Mouse (Mus musculus) embryonic facial prominence, embryonic 11.5 days (tissue): ENCODE measurements at regions not wholly inside any gene's neighbourhood (a gene's known extent, or its start where the extent isn't known, plus 50 kb on each side); places are given as distances from the start of the nearest gene placed in this dataset.

Experiments used
- ATAC-seq: fragments of 200-750 bp; cut with Nextera tagmentation; replicated peaks from 2 replicates; pipeline ENCODE4 v1.8.0; 2017; ENCODE audit warnings: low read depth; ENCODE audit not compliant: insufficient number of reproducible peaks, low FRiP score, low TSS enrichment
- DNase-seq: peaks from one replicate; pipeline ENCODE4 v3.0.0-alpha.2; 2015; ENCODE audit warnings: low spot score
- H3K27ac ChIP-seq: fragments of 300-500 bp; sonication (generic); replicated peaks from 2 replicates; pipeline ENCODE4 v1.5.1; 2014; ENCODE audit warnings: mild to moderate bottlenecking, low read depth, low read length, control low read depth
- H3K27me3 ChIP-seq: fragments of 300-500 bp; sonication (generic); 2 replicates; pipeline ENCODE4 v1.6.1; 2014; ENCODE audit warnings: mild to moderate bottlenecking, low read length, moderate library complexity, mixed read lengths; ENCODE audit not compliant: control insufficient read depth, insufficient read depth
- H3K36me3 ChIP-seq: fragments of 300-500 bp; sonication (generic); replicated peaks from 2 replicates; pipeline ENCODE4 v1.6.1; 2014; ENCODE audit warnings: low read depth, mild to moderate bottlenecking, low read length, moderate library complexity, mixed read lengths; ENCODE audit not compliant: control insufficient read depth, insufficient read depth
- H3K4me1 ChIP-seq: fragments of 300-500 bp; sonication (generic); 2 replicates; pipeline ENCODE4 v1.6.1; 2014; ENCODE audit warnings: low read length, mixed read lengths; ENCODE audit not compliant: control insufficient read depth, insufficient read depth
- H3K4me2 ChIP-seq: fragments of 300-500 bp; sonication (generic); 2 replicates; pipeline ENCODE4 v1.6.1; 2014; ENCODE audit warnings: low read depth, mild to moderate bottlenecking, control low read depth, low read length, moderate library complexity
- H3K4me3 ChIP-seq: fragments of 300-500 bp; sonication (generic); 2 replicates; pipeline ENCODE4 v1.5.1; 2014; ENCODE audit warnings: low read depth, low read length, control low read depth
- H3K9ac ChIP-seq: fragments of 300-500 bp; sonication (generic); replicated peaks from 2 replicates; pipeline ENCODE4 v1.6.1; 2014; ENCODE audit warnings: mild to moderate bottlenecking, control low read depth, low read length
- H3K9me3 ChIP-seq: fragments of 300-500 bp; sonication (generic); replicated peaks from 2 replicates; pipeline ENCODE4 v1.6.1; 2016; ENCODE audit warnings: mild to moderate bottlenecking, low read length, inconsistent platforms, mixed read lengths; ENCODE audit not compliant: control insufficient read depth
- WGBS: fragments of 180-500 bp; shearing (Covaris S2); extraction: QIAGEN DNeasy Blood & Tissue Kit; methylation state at CpG from one replicate; pipeline ENCODE4 v1.1.7; 2014; 5-methylcytosine and 5-hydroxymethylcytosine counted together

- no peaks in the 10 kb centered on the region for H3K9me3 ChIP-seq
- H3K27me3 ChIP-seq = no peaks in the 10 kb centered on the region
- no peaks in the 10 kb centered on the region for H3K36me3 ChIP-seq
- no peak overlapping the region for H3K27ac ChIP-seq
- H3K4me1 ChIP-seq = no peaks in the 10 kb centered on the region
- H3K9ac ChIP-seq = no peak overlapping the region
- no peak overlapping the region for H3K4me3 ChIP-seq
- ATAC-seq (no peak), DNase-seq (no peak)
- no peak overlapping the region for H3K4me2 ChIP-seq
- WGBS = 66% methylated on average over 9 of the region's 9 CpGs
Measured at GRCm38 (mm10) chr2:178557934-178558333, 127.6 kb downstream of the Cdh26 start.

- no peaks in the 10 kb centered on the region for H3K9me3 ChIP-seq
- H3K9ac ChIP-seq = no peak overlapping the region
- ATAC-seq = no peak
- H3K27me3 ChIP-seq = no peaks in the 10 kb centered on the region
- no peaks in the 10 kb centered on the region for H3K36me3 ChIP-seq
- H3K4me3 ChIP-seq = no peak overlapping the region
- H3K4me2 ChIP-seq = no peak overlapping the region
- no peaks in the 10 kb centered on the region for H3K4me1 ChIP-seq
- WGBS = 89% methylated on average over 7 of the region's 7 CpGs
- no peak for DNase-seq
- no peak overlapping the region for H3K27ac ChIP-seq
Measured at GRCm38 (mm10) chr2:178563287-178563686, 133.0 kb downstream of the Cdh26 start.

- Histone ChIP-seq H3K4me1 (no peaks in the 10 kb centered on the region), H3K36me3 (no peaks in the 10 kb centered on the region), H3K27ac (no peak overlapping the region), H3K9me3 (no peaks in the 10 kb centered on the region), H3K4me3 (no peak overlapping the region), H3K27me3 (no peaks in the 10 kb centered on the region), H3K9ac (no peak overlapping the region), H3K4me2 (no peak overlapping the region)
- ATAC-seq = no peak
- no peak for DNase-seq
- 81% methylated on average over 8 of the region's 8 CpGs for WGBS
Measured at GRCm38 (mm10) chr2:178565368-178565818, 135.1 kb downstream of the Cdh26 start.

- 84% methylated on average over 7 of the region's 7 CpGs for WGBS
- ATAC-seq = no peak
- no peaks in the 10 kb centered on the region for H3K9me3 ChIP-seq
Measured at GRCm38 (mm10) chr2:178567493-178567892, 137.2 kb downstream of the Cdh26 start.

GRCm38 (mm10) chr2:178572301-178572700 is 142.0 kb downstream of the Cdh26 start:
- Histone ChIP-seq H3K4me1 (no peaks in the 10 kb centered on the region), H3K36me3 (no peaks in the 10 kb centered on the region), H3K27ac (no peak overlapping the region), H3K27me3 (no peaks in the 10 kb centered on the region), H3K9me3 (no peaks in the 10 kb centered on the region), H3K4me3 (no peak overlapping the region), H3K4me2 (no peak overlapping the region), H3K9ac (no peak overlapping the region)
- DNase-seq = no peak
- WGBS = 66% methylated on average over 5 of the region's 5 CpGs
- no peak for ATAC-seq

More at GRCm38 (mm10) chr2:178567493-178567892, 137.2 kb downstream of the Cdh26 start:
- no peak overlapping the region for H3K4me2 ChIP-seq
- H3K27ac ChIP-seq = no peak overlapping the region
- no peaks in the 10 kb centered on the region for H3K27me3 ChIP-seq
- H3K4me3 ChIP-seq = no peak overlapping the region
- DNase-seq = no peak
- no peak overlapping the region for H3K9ac ChIP-seq
- H3K36me3 ChIP-seq = no peaks in the 10 kb centered on the region
- no peaks in the 10 kb centered on the region for H3K4me1 ChIP-seq

GRCm38 (mm10) chr2:178574859-178575258 is 144.5 kb downstream of the Cdh26 start:
- Histone ChIP-seq H3K9me3 (no peaks in the 10 kb centered on the region), H3K9ac (no peak overlapping the region), H3K27ac (no peak overlapping the region), H3K27me3 (no peaks in the 10 kb centered on the region), H3K4me2 (no peak overlapping the region), H3K4me3 (no peak overlapping the region), H3K4me1 (no peaks in the 10 kb centered on the region), H3K36me3 (no peaks in the 10 kb centered on the region)
- DNase-seq (peak; percentile 89), ATAC-seq (no peak)
- WGBS = 46% methylated on average over 4 of the region's 4 CpGs

GRCm38 (mm10) chr2:178575403-178575802 is 145.1 kb downstream of the Cdh26 start:
- H3K36me3 ChIP-seq = no peaks in the 10 kb centered on the region
- H3K9ac ChIP-seq = no peak overlapping the region
- no peak overlapping the region for H3K27ac ChIP-seq
- DNase-seq = no peak
- H3K9me3 ChIP-seq = no peaks in the 10 kb centered on the region
- ATAC-seq = no peak
- H3K4me1 ChIP-seq = no peaks in the 10 kb centered on the region
- no peaks in the 10 kb centered on the region for H3K27me3 ChIP-seq
- no peak overlapping the region for H3K4me3 ChIP-seq
- no peak overlapping the region for H3K4me2 ChIP-seq
- 72% methylated on average over 6 of the region's 6 CpGs for WGBS

GRCm38 (mm10) chr2:178576067-178576466 is 145.7 kb downstream of the Cdh26 start:
- Histone ChIP-seq H3K9me3 (no peaks in the 10 kb centered on the region), H3K27ac (no peak overlapping the region), H3K27me3 (no peaks in the 10 kb centered on the region), H3K4me3 (no peak overlapping the region), H3K4me2 (no peak overlapping the region), H3K36me3 (no peaks in the 10 kb centered on the region), H3K9ac (no peak overlapping the region), H3K4me1 (no peaks in the 10 kb centered on the region)
- no peak for ATAC-seq
- WGBS = 78% methylated on average over 7 of the region's 7 CpGs
- no peak for DNase-seq
